Mouse (Mus musculus) stomach, embryonic 14.5 days (tissue): ENCODE measurements at regions not wholly inside any gene's neighbourhood (a gene's known extent, or its start where the extent isn't known, plus 50 kb on each side); places are given as distances from the start of the nearest gene placed in this dataset.

Source experiments
- ATAC-seq: fragments of 200-750 bp; cut with Nextera tagmentation; 2 replicates; pipeline ENCODE4 v1.8.0; 2017; ENCODE audit warnings: low read depth, moderate TSS enrichment; ENCODE audit not compliant: insufficient number of reproducible peaks, insufficient read depth, low FRiP score
- H3K27ac ChIP-seq: fragments of 300-500 bp; sonication (generic); 2 replicates; pipeline ENCODE4 v1.5.1; 2014; ENCODE audit warnings: mild to moderate bottlenecking, low read length, moderate library complexity, mixed read lengths
- H3K27me3 ChIP-seq: fragments of 300-500 bp; sonication (generic); 2 replicates; pipeline ENCODE4 v1.6.1; 2014; ENCODE audit warnings: low read length, control low read depth, mixed read lengths; ENCODE audit not compliant: control insufficient read depth, insufficient read depth
- H3K36me3 ChIP-seq: fragments of 300-500 bp; sonication (generic); 2 replicates; pipeline ENCODE4 v1.6.1; 2014; ENCODE audit warnings: mild to moderate bottlenecking, control low read depth, low read length, moderate library complexity, mixed read lengths; ENCODE audit not compliant: control insufficient read depth, insufficient read depth
- H3K4me1 ChIP-seq: fragments of 300-500 bp; sonication (generic); 2 replicates; pipeline ENCODE4 v1.6.1; 2014; ENCODE audit warnings: low read length, control low read depth, mixed read lengths; ENCODE audit not compliant: control insufficient read depth, insufficient read depth
- H3K4me2 ChIP-seq: fragments of 300-500 bp; sonication (generic); replicated peaks from 2 replicates; pipeline ENCODE4 v1.6.1; 2014; ENCODE audit warnings: low read depth, low read length, control low read depth
- H3K4me3 ChIP-seq: fragments of 300-500 bp; sonication (generic); 2 replicates; pipeline ENCODE4 v1.5.1; 2014; ENCODE audit warnings: low read depth, low read length, control low read depth
- H3K9ac ChIP-seq: fragments of 300-500 bp; sonication (generic); replicated peaks from 2 replicates; pipeline ENCODE4 v1.6.1; 2014; ENCODE audit warnings: low read depth, mild to moderate bottlenecking, control low read depth, low read length, moderate library complexity, mixed read lengths
- H3K9me3 ChIP-seq: fragments of 300-500 bp; sonication (generic); 2 replicates; pipeline ENCODE4 v1.6.1; 2016; ENCODE audit warnings: low read depth, low read length, control low read depth; ENCODE audit not compliant: control insufficient read depth
- WGBS: fragments of 180-500 bp; shearing (Covaris S2); extraction: QIAGEN DNeasy Blood & Tissue Kit; methylation state at CpG from one replicate; pipeline ENCODE4 v1.1.7; 2014; 5-methylcytosine and 5-hydroxymethylcytosine counted together

- Histone ChIP-seq H3K4me2 (no peak overlapping the region), H3K4me3 (no peak overlapping the region), H3K4me1 (no peaks in the 10 kb centered on the region), H3K9ac (no peak overlapping the region), H3K36me3 (no peaks in the 10 kb centered on the region), H3K27me3 (no peaks in the 10 kb centered on the region), H3K9me3 (no peaks in the 10 kb centered on the region), H3K27ac (no peak overlapping the region)
- ATAC-seq, result no peak
- WGBS, result 79% methylated on average over 5 of the region's 5 CpGs
Measured at GRCm38 (mm10) chr17:50373496-50374141, 80.2 kb upstream of the Dazl start.

- H3K9ac ChIP-seq, result no peak overlapping the region
- H3K4me1 ChIP-seq, result no peaks in the 10 kb centered on the region
- no peaks in the 10 kb centered on the region for H3K9me3 ChIP-seq
- no peak for ATAC-seq
- no peaks in the 10 kb centered on the region for H3K27me3 ChIP-seq
- H3K36me3 ChIP-seq, result no peaks in the 10 kb centered on the region
- H3K4me3 ChIP-seq, result no peak overlapping the region
- no peak overlapping the region for H3K4me2 ChIP-seq
- no peak overlapping the region for H3K27ac ChIP-seq
- 89% methylated on average over 3 of the region's 3 CpGs for WGBS
Measured at GRCm38 (mm10) chr17:50375465-50375864, 82.0 kb upstream of the Dazl start.

GRCm38 (mm10) chr17:50376708-50377107, 83.3 kb upstream of the Dazl start:
- no peak overlapping the region for H3K4me3 ChIP-seq
- no peaks in the 10 kb centered on the region for H3K27me3 ChIP-seq
- no peaks in the 10 kb centered on the region for H3K36me3 ChIP-seq
- H3K27ac ChIP-seq, result no peak overlapping the region
- H3K4me1 ChIP-seq, result no peaks in the 10 kb centered on the region
- ATAC-seq, result no peak
- H3K9me3 ChIP-seq, result no peaks in the 10 kb centered on the region
- no peak overlapping the region for H3K9ac ChIP-seq
- WGBS, result 87% methylated on average over 8 of the region's 8 CpGs
- H3K4me2 ChIP-seq, result no peak overlapping the region

GRCm38 (mm10) chr17:50378141-50378727, 84.8 kb upstream of the Dazl start:
- Histone ChIP-seq H3K9ac (no peak overlapping the region), H3K4me3 (no peak overlapping the region), H3K9me3 (no peaks in the 10 kb centered on the region), H3K4me1 (no peaks in the 10 kb centered on the region), H3K4me2 (no peak overlapping the region), H3K27me3 (no peaks in the 10 kb centered on the region), H3K36me3 (no peaks in the 10 kb centered on the region), H3K27ac (no peak overlapping the region)
- 81% methylated on average over 3 of the region's 3 CpGs for WGBS
- no peak for ATAC-seq

GRCm38 (mm10) chr17:50388715-50389710, 95.6 kb upstream of the Dazl start:
- Histone ChIP-seq H3K27ac (peak overlapping the region; percentile 29; the same call in 1 of the 2 replicates), H3K9me3 (no peaks in the 10 kb centered on the region), H3K4me2 (no peak overlapping the region), H3K27me3 (no peaks in the 10 kb centered on the region), H3K9ac (no peak overlapping the region), H3K4me3 (no peak overlapping the region), H3K4me1 (peaks cover 6% of the 10 kb centered on the region), H3K36me3 (no peaks in the 10 kb centered on the region)
- 54% methylated on average over 12 of the region's 12 CpGs for WGBS
- ATAC-seq, result peak; percentile 37; the same call in 1 of the 2 replicates

- H3K27ac ChIP-seq, result no peak overlapping the region
- H3K9me3 ChIP-seq, result no peaks in the 10 kb centered on the region
- H3K4me1 ChIP-seq, result peaks cover 7% of the 10 kb centered on the region
- H3K4me3 ChIP-seq, result no peak overlapping the region
- H3K36me3 ChIP-seq, result no peaks in the 10 kb centered on the region
- no peaks in the 10 kb centered on the region for H3K27me3 ChIP-seq
- H3K9ac ChIP-seq, result no peak overlapping the region
- H3K4me2 ChIP-seq, result no peak overlapping the region
- no peak for ATAC-seq
- 84% methylated on average over 1 of the region's 1 CpGs for WGBS
Measured at GRCm38 (mm10) chr17:50390151-50390550, 96.7 kb upstream of the Dazl start.

GRCm38 (mm10) chr17:50391207-50391606, 97.8 kb upstream of the Dazl start:
- 75% methylated on average over 4 of the region's 4 CpGs for WGBS
- H3K4me3 ChIP-seq, result no peak overlapping the region
- no peaks in the 10 kb centered on the region for H3K27me3 ChIP-seq
- no peak overlapping the region for H3K4me2 ChIP-seq
- no peak overlapping the region for H3K27ac ChIP-seq
- no peaks in the 10 kb centered on the region for H3K9me3 ChIP-seq
- no peak overlapping the region for H3K9ac ChIP-seq
- H3K36me3 ChIP-seq, result no peaks in the 10 kb centered on the region
- peaks cover 7% of the 10 kb centered on the region for H3K4me1 ChIP-seq
- no peak for ATAC-seq

- no peaks in the 10 kb centered on the region for H3K36me3 ChIP-seq
- H3K9ac ChIP-seq, result no peak overlapping the region
- no peaks in the 10 kb centered on the region for H3K9me3 ChIP-seq
- no peak overlapping the region for H3K4me3 ChIP-seq
- 96% methylated on average over 11 of the region's 11 CpGs for WGBS
- no peak overlapping the region for H3K27ac ChIP-seq
- peaks cover 7% of the 10 kb centered on the region for H3K4me1 ChIP-seq
- no peaks in the 10 kb centered on the region for H3K27me3 ChIP-seq
- ATAC-seq, result no peak
- no peak overlapping the region for H3K4me2 ChIP-seq
Measured at GRCm38 (mm10) chr17:50391996-50392395, 98.6 kb upstream of the Dazl start.
